Mouse (Mus musculus): ENCODE measurements at regions not wholly inside any gene's neighbourhood (a gene's known extent, or its start where the extent isn't known, plus 50 kb on each side); places are given as distances from the start of the nearest gene placed in this dataset.

DNA sequence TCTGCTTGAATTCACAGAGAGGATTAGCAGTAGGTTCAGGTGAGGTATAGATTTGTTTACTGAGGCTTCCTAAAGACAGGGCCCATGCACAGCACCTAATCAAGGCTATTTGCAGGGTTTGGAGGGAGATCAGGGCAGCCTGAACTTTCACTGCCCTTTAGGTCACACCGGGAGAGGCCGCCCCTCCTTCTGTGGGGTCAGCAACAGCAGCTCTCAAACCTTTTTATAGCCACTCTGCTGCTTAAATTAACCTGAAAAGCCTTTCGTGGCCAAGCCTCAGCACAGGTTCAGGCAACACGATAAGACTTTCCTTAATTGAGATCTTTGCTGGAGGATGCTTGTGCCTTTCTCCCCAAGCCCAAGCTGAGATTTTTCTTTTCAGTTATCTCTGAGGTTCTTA is 526.8 kb upstream of the Tbl1xr1 start:
- TF ChIP-seq CTCF (IDR thresholded peaks at IDR 0.05; ENCODE audit: low read depth) (no peak), EP300 (IDR thresholded peaks at IDR 0.05; ENCODE audit: low read depth) (no peak)

All from liver, embryonic 14.5 days (tissue).